Mouse (Mus musculus) telencephalon, adult 2 months (tissue): ENCODE measurements around the gene Prkca.
"Not testable (repeated sequence)": the region's sequence is repeated elsewhere in the genome, so short reads cannot be mapped to it uniquely, and the experiment has no call there.

Source experiments
- DNase-seq: peaks from one replicate; pipeline ENCODE4 v3.0.0-alpha.2; 2011; ENCODE audit warnings: low read depth, low spot score

Prkca gene

GRCm38 (mm10) chr11:108118814-108119213, 224.9 kb downstream of the Prkca start:
- DNase-seq: no peak

DNA sequence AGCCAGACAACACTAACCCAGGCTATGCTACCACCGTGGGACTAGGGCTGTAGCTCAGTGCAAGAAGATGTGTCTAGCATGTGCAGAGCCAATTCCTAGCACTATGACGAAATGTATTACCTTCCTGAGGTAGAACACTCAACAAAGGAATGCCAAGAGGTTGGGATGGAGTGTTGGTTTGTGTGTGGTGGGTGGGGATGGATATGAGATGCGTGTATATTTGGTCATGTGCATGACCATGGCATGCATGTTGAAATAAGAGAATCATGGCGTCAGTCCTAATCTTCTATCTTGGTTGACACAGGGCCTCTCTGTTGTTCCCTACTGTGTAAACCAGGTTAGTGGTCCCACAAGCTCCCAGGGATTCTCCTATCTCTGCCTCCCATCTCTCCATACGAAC, 225.5 kb downstream of the Prkca start:
- DNase-seq: no peak

- DNase-seq: no peak
Measured at GRCm38 (mm10) chr11:108117360-108118050, 226.2 kb downstream of the Prkca start.

DNA sequence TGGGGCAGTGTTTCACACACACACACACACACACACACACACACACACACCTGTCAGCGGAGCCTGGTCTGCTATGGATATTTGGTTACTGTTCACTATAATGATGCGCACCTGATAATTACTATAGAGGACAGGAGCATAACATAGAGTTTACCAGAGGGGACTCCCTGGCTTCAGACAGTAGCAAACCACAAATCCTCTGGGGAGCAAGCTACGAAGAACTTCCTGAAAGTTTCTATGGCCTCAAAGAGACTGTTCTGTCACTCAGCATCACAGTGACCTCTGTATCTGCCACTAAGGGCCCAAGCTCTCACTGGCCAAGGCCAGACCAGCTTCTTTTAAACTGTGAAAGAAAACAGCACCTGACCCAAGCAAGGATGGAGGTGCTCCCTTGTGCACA, 229.6 kb downstream of the Prkca start:
- no peak for DNase-seq

DNA sequence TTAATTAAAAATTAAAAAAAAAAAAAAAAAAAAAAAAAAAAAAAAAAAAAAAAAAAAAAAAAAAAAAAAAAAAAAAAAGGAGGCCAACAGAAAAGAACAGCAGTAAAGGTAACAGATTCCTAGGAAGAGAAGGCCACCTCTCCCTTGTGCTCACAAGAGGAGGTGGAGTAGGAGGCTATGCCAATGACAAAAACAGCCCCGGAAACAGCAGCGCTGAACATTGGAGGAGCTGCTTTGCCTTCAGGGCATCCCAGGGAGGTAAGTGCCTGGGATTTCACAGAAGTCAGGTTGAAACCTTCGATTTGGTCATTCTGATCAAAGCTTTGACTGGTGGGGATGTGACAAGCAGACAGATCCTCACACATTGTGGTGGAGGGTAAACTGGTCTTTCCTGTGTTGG, 231.3 kb downstream of the Prkca start:
- no peak for DNase-seq

DNA sequence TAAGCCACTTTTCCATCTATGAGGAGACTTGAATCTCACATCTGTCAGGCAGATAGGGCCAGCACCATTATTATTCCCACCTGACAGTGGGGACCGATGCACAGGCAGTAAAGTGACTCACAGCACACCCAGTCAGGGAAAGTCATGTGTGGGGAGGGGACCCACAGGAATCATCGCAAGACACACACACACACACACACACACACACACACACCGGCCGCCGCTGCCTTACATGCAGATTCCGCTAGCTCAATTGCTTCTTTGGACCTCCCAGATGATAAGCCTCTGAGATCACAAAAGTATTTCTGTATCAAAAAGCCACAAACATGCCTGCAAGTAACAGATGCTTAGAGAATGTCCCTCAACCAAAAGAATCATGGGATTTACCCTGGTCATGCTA, 239.6 kb downstream of the Prkca start:
- no peak for DNase-seq

GRCm38 (mm10) chr11:108101280-108101950, 242.3 kb downstream of the Prkca start:
- no peak for DNase-seq

DNA sequence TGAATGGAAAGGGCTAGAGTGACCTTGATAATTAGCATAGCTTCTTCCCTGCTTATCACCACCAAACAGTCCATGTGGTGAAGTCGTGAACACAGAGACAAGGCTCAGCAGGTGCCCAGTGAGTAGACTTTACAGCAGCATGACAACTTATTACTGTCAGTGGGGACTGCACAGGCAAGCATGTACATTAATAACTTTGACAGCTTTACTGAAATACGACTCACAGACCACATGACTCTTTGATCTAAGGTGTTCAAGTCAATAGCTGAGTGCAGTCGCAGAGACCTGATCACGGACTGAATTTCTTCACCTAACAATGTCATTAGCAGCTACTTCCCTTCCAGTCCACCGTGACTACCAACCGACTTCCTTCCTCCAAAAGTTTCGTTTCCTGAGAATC, 245.4 kb downstream of the Prkca start:
- no peak for DNase-seq

DNA sequence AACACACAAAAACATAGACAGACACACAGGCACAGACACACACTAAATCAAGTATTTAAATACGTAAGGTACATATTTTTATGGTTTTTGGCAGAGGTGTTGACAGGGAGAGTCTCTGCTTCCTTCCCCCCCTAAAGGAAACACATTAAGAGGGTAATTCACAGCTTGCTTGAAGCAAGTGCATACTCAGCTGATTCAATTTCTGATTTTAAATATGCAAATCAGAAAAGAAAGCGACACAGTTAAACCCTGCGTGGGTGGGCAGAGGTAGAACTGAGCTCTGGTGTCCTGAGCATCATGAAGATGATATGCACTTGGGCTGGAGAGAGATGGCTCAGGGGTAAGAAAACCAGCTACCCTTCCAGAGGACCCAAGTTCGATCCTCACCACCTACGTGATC, 248.9 kb downstream of the Prkca start:
- no peak for DNase-seq

GRCm38 (mm10) chr11:108093248-108093647, 250.5 kb downstream of the Prkca start:
- no peak for DNase-seq

- no peak for DNase-seq
Measured at GRCm38 (mm10) chr11:108091238-108091637, 252.5 kb downstream of the Prkca start.

DNA sequence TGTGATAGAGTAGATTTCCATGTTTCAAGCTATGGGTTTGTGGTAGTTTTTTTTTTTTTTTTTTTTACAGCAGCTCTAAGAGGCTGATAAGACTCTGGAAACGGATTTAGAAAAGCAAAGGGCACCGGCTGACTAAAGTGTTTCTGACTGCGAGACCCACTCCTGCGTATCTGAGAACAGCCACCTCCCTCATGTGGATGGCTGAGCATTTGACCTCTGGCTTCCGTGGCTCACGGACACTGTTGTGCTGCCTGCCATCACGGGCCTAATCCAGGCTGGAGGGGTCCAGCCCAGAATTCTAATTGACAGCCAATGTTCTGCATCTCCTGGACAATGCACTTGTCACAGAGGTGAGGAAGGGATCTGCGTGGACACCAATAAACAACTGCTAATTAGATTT, 253.0 kb downstream of the Prkca start:
- DNase-seq: no peak

GRCm38 (mm10) chr11:108088063-108088462, 255.7 kb downstream of the Prkca start:
- no peak for DNase-seq

- not testable (repeated sequence) for DNase-seq
Measured at GRCm38 (mm10) chr11:108087105-108087700, 256.5 kb downstream of the Prkca start.

- no peak for DNase-seq
Measured at GRCm38 (mm10) chr11:108082673-108083072, 261.1 kb downstream of the Prkca start.

GRCm38 (mm10) chr11:108079946-108080650, 263.6 kb downstream of the Prkca start:
- DNase-seq: no peak

GRCm38 (mm10) chr11:108079454-108079853, 264.3 kb downstream of the Prkca start:
- DNase-seq: no peak

GRCm38 (mm10) chr11:108077514-108077913, 266.2 kb downstream of the Prkca start:
- no peak for DNase-seq

- no peak for DNase-seq
Measured at GRCm38 (mm10) chr11:108072606-108073243, 271.0 kb downstream of the Prkca start.

GRCm38 (mm10) chr11:108071230-108071629, 272.5 kb downstream of the Prkca start:
- no peak for DNase-seq

DNA sequence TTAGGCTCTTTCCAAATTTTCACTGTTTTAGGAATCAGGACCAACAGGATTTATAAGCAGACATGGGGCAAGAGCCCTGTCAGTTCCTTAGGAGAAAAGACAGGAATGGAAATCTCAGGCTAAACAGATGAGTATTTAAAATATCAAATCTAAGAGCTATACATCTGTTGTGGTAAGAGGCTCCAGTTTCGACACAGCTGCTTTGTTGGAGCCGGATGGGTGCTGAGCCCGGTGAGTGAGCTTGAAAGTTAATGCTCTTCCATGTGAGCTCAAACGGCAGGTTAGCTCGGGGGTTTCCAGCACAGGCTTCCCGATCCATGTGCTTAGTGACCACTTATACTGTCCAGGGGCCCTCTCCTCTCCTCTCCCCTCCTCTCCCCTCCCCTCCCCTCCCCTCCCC, 273.7 kb downstream of the Prkca start:
- no peak for DNase-seq

DNA sequence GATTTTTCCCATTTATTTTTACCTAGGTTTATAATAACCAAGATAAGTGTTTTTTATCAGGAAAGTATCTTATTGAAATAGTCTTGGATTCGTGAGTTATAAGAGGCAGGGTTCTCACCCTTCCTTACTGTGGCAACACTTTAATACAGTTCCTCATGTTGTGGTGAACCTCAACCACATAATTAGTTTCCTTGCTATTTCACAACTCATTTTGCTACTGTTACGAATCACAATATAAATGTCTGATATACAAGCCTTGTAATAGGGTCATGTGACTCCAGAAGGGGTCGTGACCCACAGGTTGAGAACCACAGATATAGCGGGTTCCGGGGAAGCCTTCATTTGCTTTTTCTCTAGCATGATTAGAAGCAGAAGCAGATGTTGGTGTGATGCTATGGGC, 275.3 kb downstream of the Prkca start:
- no peak for DNase-seq
